Mouse (Mus musculus) intestine, embryonic 14.5 days (tissue): ENCODE measurements around the gene Col2a1. TPM values are rescaled to one million over a fixed set of nuclear protein-coding genes. Genes with fewer than 3 reads are reported as not detected.

Source experiments
- ATAC-seq: fragments of 200-750 bp; cut with Nextera tagmentation; replicated peaks from 2 replicates; pipeline ENCODE4 v1.8.0; 2017; ENCODE audit warnings: low read depth, moderate number of reproducible peaks, moderate TSS enrichment, moderate library complexity; ENCODE audit not compliant: low FRiP score, low TSS enrichment
- DNase-seq: peaks from one replicate; pipeline ENCODE4 v3.0.0-alpha.2; 2018; ENCODE audit warnings: low spot score
- H3K27ac ChIP-seq: fragments of 300-500 bp; sonication (generic); 2 replicates; pipeline ENCODE4 v1.5.1; 2014; ENCODE audit warnings: low read depth, mild to moderate bottlenecking, control low read depth
- H3K27me3 ChIP-seq: fragments of 300-500 bp; sonication (generic); replicated peaks from 2 replicates; pipeline ENCODE4 v1.6.1; 2014; ENCODE audit warnings: low read length, control low read depth; ENCODE audit not compliant: control insufficient read depth, insufficient read depth
- H3K36me3 ChIP-seq: fragments of 300-500 bp; sonication (generic); 2 replicates; pipeline ENCODE4 v1.6.1; 2014; ENCODE audit warnings: low read length, control low read depth; ENCODE audit not compliant: control insufficient read depth, insufficient read depth
- H3K4me1 ChIP-seq: fragments of 300-500 bp; sonication (generic); replicated peaks from 2 replicates; pipeline ENCODE4 v1.6.1; 2014; ENCODE audit warnings: low read length, control low read depth, mixed read lengths; ENCODE audit not compliant: control insufficient read depth, insufficient read depth
- H3K4me2 ChIP-seq: fragments of 300-500 bp; sonication (generic); 2 replicates; pipeline ENCODE4 v1.6.1; 2014; ENCODE audit warnings: low read length
- H3K4me3 ChIP-seq: fragments of 300-500 bp; sonication (generic); 2 replicates; pipeline ENCODE4 v1.5.1; 2014; ENCODE audit warnings: low read depth, low read length, control low read depth, mixed read lengths
- H3K9ac ChIP-seq: fragments of 300-500 bp; sonication (generic); 2 replicates; pipeline ENCODE4 v1.6.1; 2014; ENCODE audit warnings: mild to moderate bottlenecking, low read length
- H3K9me3 ChIP-seq: fragments of 300-500 bp; sonication (generic); 2 replicates; pipeline ENCODE4 v1.6.1; 2016; ENCODE audit warnings: low read length, control low read depth; ENCODE audit not compliant: control insufficient read depth
- WGBS: fragments of 180-500 bp; shearing (Covaris S2); extraction: QIAGEN DNeasy Blood & Tissue Kit; methylation state at CpG from one replicate; pipeline ENCODE4 v1.1.7; 2014; 5-methylcytosine and 5-hydroxymethylcytosine counted together
- polyA plus RNA-seq: library from polyadenylated mRNA; unstranded; fragments of >200 nt; fragmentation: Nextera tagmentation; extraction: Ambion mirVana; gene quantifications from 2 replicates; pipeline ENCODE4 v1.2.1, GENCODE M21; 2014

Gene Col2a1
- polyA plus RNA-seq, 1 experiment from 2014 or later: 4.5 TPM

- no peak overlapping the region for H3K4me2 ChIP-seq
- DNase-seq: no peak
- no peak overlapping the region for H3K27ac ChIP-seq
- no peak for ATAC-seq
- WGBS: 81% methylated on average over 4 of the region's 4 CpGs
- H3K4me3 ChIP-seq: no peak overlapping the region
- H3K9me3 ChIP-seq: no peaks in the 10 kb centered on the region
- no peaks in the 10 kb centered on the region for H3K36me3 ChIP-seq
- no peak overlapping the region for H3K9ac ChIP-seq
- H3K27me3 ChIP-seq: no peaks in the 10 kb centered on the region
- no peaks in the 10 kb centered on the region for H3K4me1 ChIP-seq
These were observed 13.4 kb upstream of the Col2a1 start for GRCm38 (mm10) chr15:98017925-98018324.

GRCm38 (mm10) chr15:98012810-98013209, 8.3 kb upstream of the Col2a1 start:
- no peaks in the 10 kb centered on the region for H3K9me3 ChIP-seq
- no peaks in the 10 kb centered on the region for H3K4me1 ChIP-seq
- H3K27ac ChIP-seq: no peak overlapping the region
- H3K36me3 ChIP-seq: no peaks in the 10 kb centered on the region
- peaks cover 5% of the 10 kb centered on the region; the same call in 1 of the 2 replicates for H3K27me3 ChIP-seq
- ATAC-seq (no peak), DNase-seq (no peak)
- H3K4me2 ChIP-seq: no peak overlapping the region
- no peak overlapping the region for H3K4me3 ChIP-seq
- H3K9ac ChIP-seq: no peak overlapping the region
- 72% methylated on average over 6 of the region's 6 CpGs for WGBS

DNA sequence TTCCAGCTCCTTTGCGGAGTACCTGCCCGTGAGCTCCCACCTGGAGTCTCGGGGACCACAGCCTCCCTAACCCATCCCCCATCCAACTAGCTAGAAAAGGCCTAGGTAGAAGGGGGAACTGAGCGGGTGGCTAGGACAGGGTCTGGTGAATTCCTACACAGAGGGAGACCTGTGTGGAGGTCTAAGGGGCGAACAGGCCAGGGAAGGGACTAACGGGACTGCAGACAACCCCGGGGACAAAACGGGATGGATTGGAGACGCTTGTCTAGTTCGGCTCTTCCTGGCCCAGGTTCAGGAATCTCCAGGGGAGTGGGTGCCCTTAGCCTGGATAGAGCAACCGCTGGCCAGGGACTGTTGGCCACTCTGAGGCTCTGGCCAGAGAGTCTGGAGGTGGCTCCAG, 686 bp upstream of the Col2a1 start:
- H3K27me3 ChIP-seq: peaks cover 70% of the 10 kb centered on the region
- ATAC-seq (no peak), DNase-seq (no peak)
- 0 out of 2 replicates have a peak overlapping the region, but pooled peaks have one; percentile 32 for H3K4me3 ChIP-seq
- H3K4me1 ChIP-seq: peaks cover 40% of the 10 kb centered on the region
- no peak overlapping the region for H3K9ac ChIP-seq
- peak overlapping the region; percentile 59 for H3K4me2 ChIP-seq
- no peaks in the 10 kb centered on the region for H3K9me3 ChIP-seq
- H3K36me3 ChIP-seq: no peaks in the 10 kb centered on the region
- 13% methylated on average over 10 of the region's 11 CpGs for WGBS
- H3K27ac ChIP-seq: no peak overlapping the region

GRCm38 (mm10) chr15:98004740-98005159, 255 bp upstream of the Col2a1 start:
- no peak overlapping the region for H3K27ac ChIP-seq
- no peaks in the 10 kb centered on the region for H3K9me3 ChIP-seq
- 1% methylated on average over 19 of the region's 19 CpGs for WGBS
- peaks cover 40% of the 10 kb centered on the region for H3K4me1 ChIP-seq
- H3K9ac ChIP-seq: no peak overlapping the region
- peak overlapping the region; percentile 59 for H3K4me2 ChIP-seq
- peak overlapping the region; percentile 32 for H3K4me3 ChIP-seq
- no peak for DNase-seq
- H3K27me3 ChIP-seq: peaks cover 75% of the 10 kb centered on the region
- ATAC-seq: no peak
- no peaks in the 10 kb centered on the region for H3K36me3 ChIP-seq

DNA sequence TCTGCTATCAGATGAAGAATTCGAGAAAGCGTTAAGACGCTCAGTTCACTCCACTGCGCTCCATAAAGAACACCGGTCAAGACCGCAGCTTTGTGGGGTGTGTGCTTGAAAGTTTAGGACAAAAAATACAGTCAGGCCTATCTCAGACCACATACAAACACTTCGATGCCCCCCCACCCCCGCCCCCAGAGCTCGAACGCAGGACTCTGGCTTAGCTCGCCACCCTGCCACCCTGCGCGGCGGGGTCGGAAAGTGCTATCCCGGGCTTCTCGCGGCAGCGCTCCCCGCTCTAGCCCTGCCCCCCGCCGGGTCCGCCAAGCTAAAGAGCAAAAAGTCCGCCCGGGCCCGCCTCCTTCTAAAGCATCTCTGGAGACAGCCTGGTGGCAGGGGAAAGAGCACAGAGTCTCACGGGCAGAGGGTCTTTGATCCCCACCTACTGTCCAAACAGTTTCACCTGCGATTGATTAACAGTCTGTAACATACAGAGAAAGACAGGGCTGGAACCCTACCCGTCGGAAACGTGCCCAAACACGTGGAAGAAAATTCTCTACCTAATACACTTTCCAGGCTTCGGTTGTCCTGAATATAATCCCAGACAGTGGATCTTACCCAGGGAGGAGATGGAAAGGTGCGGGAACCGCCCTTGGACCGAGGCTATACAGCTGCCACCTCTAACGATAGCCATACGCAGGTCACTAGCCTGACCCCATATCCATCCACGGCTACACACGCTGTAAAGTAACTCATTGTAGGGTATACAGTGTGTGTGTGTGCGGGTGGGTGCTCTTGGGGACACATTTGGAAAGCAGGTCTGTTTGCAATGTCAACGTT, 1.3 kb downstream of the Col2a1 start:
- Histone ChIP-seq H3K27ac (no peak overlapping the region), H3K36me3 (no peaks in the 10 kb centered on the region), H3K9me3 (no peaks in the 10 kb centered on the region), H3K9ac (no peak overlapping the region), H3K27me3 (peaks cover 89% of the 10 kb centered on the region), H3K4me3 (peak overlapping the region; percentile 21), H3K4me2 (peak overlapping the region; percentile 42), H3K4me1 (peaks cover 40% of the 10 kb centered on the region)
- peak; percentile 75 for DNase-seq
- no peak for ATAC-seq
- under 1% methylated on average over 42 of the region's 42 CpGs for WGBS

DNA sequence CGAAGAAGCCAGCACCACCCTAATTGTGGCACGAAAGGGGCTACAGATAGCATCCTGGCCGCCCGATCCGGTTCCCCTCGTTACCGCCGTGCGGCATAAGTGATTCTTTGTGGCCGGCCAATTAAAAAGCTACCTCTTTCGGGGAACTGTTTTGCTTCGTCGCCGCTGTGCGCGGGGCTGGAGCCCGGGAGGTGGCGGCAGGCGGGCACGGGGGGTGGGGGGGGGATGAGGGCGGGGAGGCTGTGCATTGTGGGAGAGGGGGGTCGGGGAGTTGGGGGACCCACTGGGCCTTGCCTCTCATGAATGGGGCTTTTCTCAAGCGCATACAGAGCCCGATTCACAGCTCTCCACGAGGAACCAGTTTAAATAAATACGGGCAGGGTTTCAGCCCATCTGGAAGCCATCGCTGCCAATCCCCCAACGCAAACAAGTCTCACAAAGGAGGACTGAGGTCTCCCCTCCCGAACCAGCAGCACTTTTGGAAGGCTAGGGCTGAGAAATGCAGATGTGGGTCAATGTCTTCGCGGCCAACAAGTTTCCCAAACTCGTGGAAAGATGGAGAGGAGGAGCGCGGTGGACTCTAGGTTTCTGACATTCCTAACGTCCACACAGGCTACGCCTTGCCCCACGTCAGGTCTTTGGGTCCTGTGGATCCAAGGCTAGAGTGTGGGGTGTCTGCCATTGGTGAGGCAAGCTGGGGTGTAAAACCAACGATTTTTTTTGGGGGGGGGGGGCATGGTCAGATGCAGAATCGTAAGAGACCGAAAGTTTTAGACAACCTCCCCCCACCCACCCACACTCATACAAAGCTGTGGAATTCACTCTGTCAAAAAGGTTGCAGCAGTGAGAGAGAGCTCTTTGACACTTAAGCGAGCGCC, 2.1 kb downstream of the Col2a1 start:
- no peak overlapping the region for H3K9ac ChIP-seq
- no peaks in the 10 kb centered on the region for H3K9me3 ChIP-seq
- H3K4me3 ChIP-seq: peak overlapping the region; percentile 21
- H3K27ac ChIP-seq: no peak overlapping the region
- H3K27me3 ChIP-seq: peaks cover 92% of the 10 kb centered on the region
- WGBS: 2% methylated on average over 42 of the region's 42 CpGs
- H3K4me1 ChIP-seq: peaks cover 40% of the 10 kb centered on the region
- peak overlapping the region; percentile 42 for H3K4me2 ChIP-seq
- ATAC-seq: no peak
- DNase-seq: peak; percentile 68
- H3K36me3 ChIP-seq: no peaks in the 10 kb centered on the region

DNA sequence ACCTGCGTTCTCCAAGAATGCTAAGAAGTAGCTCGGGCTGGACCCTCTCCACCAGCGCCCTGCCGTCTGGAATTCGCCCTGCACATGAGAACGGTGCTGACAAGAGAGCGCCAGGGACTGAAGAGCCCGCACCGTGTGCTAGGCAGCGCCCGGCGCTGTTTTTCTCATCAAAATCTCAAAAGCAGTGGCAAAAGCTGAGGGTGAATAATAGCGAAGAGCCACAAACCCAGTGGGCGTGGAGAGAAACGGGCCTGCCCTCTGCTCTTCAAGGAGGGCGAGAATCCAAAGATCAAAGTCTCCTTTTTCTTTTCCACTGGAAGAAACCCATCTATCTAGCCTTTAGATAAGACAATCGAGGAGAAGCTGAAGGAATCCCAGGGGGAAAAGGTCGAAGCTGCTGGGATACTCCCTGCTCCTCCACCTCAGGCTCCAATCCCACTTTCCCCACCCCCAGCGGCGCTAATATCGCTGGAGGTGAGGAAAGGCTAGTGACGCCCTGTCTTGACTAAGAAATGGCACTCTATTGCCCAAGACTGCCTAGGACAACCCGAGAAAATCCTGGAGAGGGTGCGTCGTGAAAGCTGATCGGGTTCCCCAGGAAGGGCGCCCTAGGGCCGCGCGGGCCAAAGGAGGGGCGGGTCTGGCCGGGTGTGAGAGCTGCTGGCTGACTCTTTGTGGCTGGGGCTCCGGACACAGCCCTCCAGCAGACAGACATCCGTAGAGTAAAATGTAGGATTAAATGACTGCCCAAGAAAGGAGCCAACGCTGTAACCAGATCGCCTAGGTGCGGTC, 3.0 kb downstream of the Col2a1 start:
- no peak overlapping the region for H3K9ac ChIP-seq
- under 1% methylated on average over 37 of the region's 37 CpGs for WGBS
- no peak for ATAC-seq

DNA sequence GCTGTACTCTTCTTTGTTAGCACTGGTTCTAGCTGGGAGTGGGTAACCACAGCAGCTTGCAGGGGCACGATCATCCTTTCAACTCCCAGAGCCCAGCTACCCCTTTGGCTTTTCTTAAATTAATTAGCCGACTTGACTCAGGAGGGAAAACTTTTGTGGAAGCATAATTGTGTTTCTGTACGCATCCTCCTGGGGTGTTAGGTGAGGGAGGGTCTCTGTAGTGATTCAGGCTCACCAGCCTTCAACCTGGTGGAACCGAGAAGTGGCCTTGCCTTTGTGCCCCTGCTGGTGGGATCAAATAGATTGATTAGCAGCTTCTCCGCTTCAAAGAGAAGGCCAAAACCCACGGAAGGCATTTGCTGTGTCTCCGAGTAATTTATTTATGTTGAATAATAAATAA, 4.5 kb downstream of the Col2a1 start:
- no peak for ATAC-seq

More for the DNA sequence above, 3.0 kb downstream of the Col2a1 start:
- H3K4me1 ChIP-seq: peaks cover 40% of the 10 kb centered on the region
- peak; percentile 73 for DNase-seq
- H3K9me3 ChIP-seq: no peaks in the 10 kb centered on the region
- H3K4me3 ChIP-seq: peak overlapping the region; percentile 21
- H3K27ac ChIP-seq: no peak overlapping the region
- no peaks in the 10 kb centered on the region for H3K36me3 ChIP-seq
- H3K4me2 ChIP-seq: peak overlapping the region; percentile 42
- peaks cover 85% of the 10 kb centered on the region for H3K27me3 ChIP-seq

More for the DNA sequence above, 4.5 kb downstream of the Col2a1 start:
- no peak overlapping the region for H3K4me3 ChIP-seq
- no peak overlapping the region for H3K27ac ChIP-seq
- H3K36me3 ChIP-seq: no peaks in the 10 kb centered on the region
- no peak overlapping the region for H3K9ac ChIP-seq
- peaks cover 36% of the 10 kb centered on the region for H3K4me1 ChIP-seq
- H3K4me2 ChIP-seq: no peak overlapping the region
- DNase-seq: no peak
- H3K27me3 ChIP-seq: peaks cover 72% of the 10 kb centered on the region
- no peaks in the 10 kb centered on the region for H3K9me3 ChIP-seq
- WGBS: 12% methylated on average over 7 of the region's 7 CpGs
